Mouse (Mus musculus) CH12.LX (cell line): ENCODE data around the gene Snx19. TPM values are rescaled to one million over a fixed set of nuclear protein-coding genes. Genes with fewer than 3 reads are reported as not detected.

Experiments used
- DNase-seq: peaks from one replicate; pipeline ENCODE4 v3.0.0-alpha.2; 2013; ENCODE audit errors: extremely low read depth
- H3K27ac ChIP-seq: 2 replicates; pipeline ENCODE4 v1.5.1; 2012; ENCODE audit warnings: low read depth, mild to moderate bottlenecking, control low read depth, moderate library complexity; ENCODE audit not compliant: insufficient read depth
- H3K27me3 ChIP-seq: replicated peaks from 2 replicates; pipeline ENCODE3; 2012; ENCODE audit warnings: inconsistent platforms
- H3K36me3 ChIP-seq, 2 experiments: replicated peaks in 1 of 2; 2 replicates each; pipeline versions ENCODE3 to v1.6.1; 2012; ENCODE audit warnings: inconsistent platforms in 1 of 2, low read length in 1 of 2, mild to moderate bottlenecking in 1 of 2, mixed read lengths in 1 of 2, moderate library complexity in 1 of 2; ENCODE audit not compliant: control insufficient read depth in 1 of 2, insufficient read depth in 1 of 2
- H3K4me1 ChIP-seq, 2 experiments: 2 replicates each; pipeline ENCODE4 v1.6.1; 2012; ENCODE audit warnings: inconsistent platforms in 1 of 2, moderate library complexity in 1 of 2; ENCODE audit not compliant: insufficient read depth in 2 of 2, control insufficient read depth in 1 of 2
- H3K4me2 ChIP-seq: 2 replicates; pipeline ENCODE4 v1.6.1; 2012; ENCODE audit warnings: low read depth, mild to moderate bottlenecking, control low read depth; ENCODE audit not compliant: poor library complexity, insufficient read depth, severe bottlenecking
- H3K4me3 ChIP-seq, 3 experiments: fragments of 150-350 bp in 1 of 3; sonication (generic) in 1 of 3; replicated peaks in 1 of 3; 2 replicates each; pipeline versions ENCODE3 to v1.5.1; 2011 to 2012; ENCODE audit warnings: low read depth in 2 of 3, low read length in 2 of 3, mild to moderate bottlenecking in 2 of 3, moderate library complexity in 2 of 3, control low read depth in 1 of 3, improper control_type of control experiment in 1 of 3, inconsistent platforms in 1 of 3, mixed read lengths in 1 of 3; ENCODE audit not compliant: poor library complexity in 1 of 3
- H3K79me2 ChIP-seq: replicated peaks from 2 replicates; pipeline ENCODE4 v1.6.1; 2012; ENCODE audit warnings: mild to moderate bottlenecking, moderate library complexity; ENCODE audit not compliant: control insufficient read depth, poor library complexity, insufficient read depth, severe bottlenecking; ENCODE audit errors: extremely low read depth
- H3K9ac ChIP-seq: 2 replicates; pipeline ENCODE4 v1.6.1; 2012; ENCODE audit warnings: low read depth, mild to moderate bottlenecking, control low read depth, moderate library complexity; ENCODE audit not compliant: insufficient read depth
- H3K9me3 ChIP-seq: replicated peaks from 2 replicates; pipeline ENCODE3; 2012; ENCODE audit warnings: low read length, inconsistent platforms, mixed read lengths
- CHD1 ChIP-seq: IDR thresholded peaks from 2 replicates; pipeline ENCODE4 v1.6.1; 2012; ENCODE audit warnings: low read depth, low read length, improper control_type of control experiment, inconsistent platforms
- CHD2 ChIP-seq: IDR thresholded peaks from 2 replicates; pipeline ENCODE4 v1.6.1; 2011; ENCODE audit warnings: low read length, improper control_type of control experiment
- CTCF ChIP-seq, 2 experiments: IDR thresholded peaks in 1 of 2; conservative IDR thresholded peaks in 1 of 2; 2 replicates each; pipeline ENCODE4 v1.5.1; 2011 to 2012; ENCODE audit warnings: low read depth in 2 of 2, low read length in 2 of 2, improper control_type of control experiment in 1 of 2, inconsistent platforms in 1 of 2, mild to moderate bottlenecking in 1 of 2, moderate library complexity in 1 of 2
- EP300 ChIP-seq: IDR thresholded peaks from 2 replicates; pipeline ENCODE4 v1.6.1; 2011; ENCODE audit warnings: low read length, improper control_type of control experiment
- ETS1 ChIP-seq: conservative IDR thresholded peaks from 2 replicates; pipeline ENCODE4 v1.6.1; 2012; ENCODE audit warnings: low read depth, mild to moderate bottlenecking, inconsistent platforms, low read length, improper control_type of control experiment, moderate library complexity
- HCFC1 ChIP-seq: IDR thresholded peaks from 2 replicates; pipeline ENCODE4 v1.6.1; 2012; ENCODE audit warnings: low read depth, mild to moderate bottlenecking, inconsistent platforms, low read length, improper control_type of control experiment
- JUN ChIP-seq: IDR thresholded peaks from 2 replicates; pipeline ENCODE4 v1.6.1; 2011; ENCODE audit warnings: low read depth, mild to moderate bottlenecking, low read length, improper control_type of control experiment, moderate library complexity; ENCODE audit not compliant: insufficient read depth
- MAX ChIP-seq: IDR thresholded peaks from 2 replicates; pipeline ENCODE4 v1.6.1; 2011; ENCODE audit warnings: low read length, improper control_type of control experiment
- MEF2A ChIP-seq: IDR thresholded peaks from 2 replicates; pipeline ENCODE4 v1.6.1; 2014; ENCODE audit warnings: low read depth, mild to moderate bottlenecking, inconsistent platforms, low read length, improper control_type of control experiment, borderline replicate concordance
- NRF1 ChIP-seq: IDR thresholded peaks from 2 replicates; pipeline ENCODE4 v1.6.1; 2014; ENCODE audit warnings: low read depth, mild to moderate bottlenecking, inconsistent platforms, low read length, improper control_type of control experiment, moderate library complexity
- PAX5 ChIP-seq: IDR thresholded peaks from 2 replicates; pipeline ENCODE4 v1.6.1; 2012; ENCODE audit warnings: low read length, inconsistent platforms, mixed read lengths
- POLR2A ChIP-seq: IDR thresholded peaks from 2 replicates; pipeline ENCODE4 v1.6.1; 2011; ENCODE audit warnings: low read depth, mild to moderate bottlenecking, improper control_type of control experiment, low read length
- POLR2AphosphoS2 ChIP-seq: IDR thresholded peaks from 2 replicates; pipeline ENCODE4 v1.6.1; 2011; ENCODE audit warnings: low read depth, low read length, improper control_type of control experiment
- RAD21 ChIP-seq: IDR thresholded peaks from 2 replicates; pipeline ENCODE4 v1.6.1; 2011; ENCODE audit warnings: low read depth, mild to moderate bottlenecking, low read length, improper control_type of control experiment, moderate library complexity
- SMC3 ChIP-seq: IDR thresholded peaks from 2 replicates; pipeline ENCODE4 v1.6.1; 2011; ENCODE audit warnings: low read depth, low read length, improper control_type of control experiment
- TBP ChIP-seq: conservative IDR thresholded peaks from 2 replicates; pipeline ENCODE4 v1.6.1; 2011; ENCODE audit warnings: low read depth, low read length, improper control_type of control experiment
- TCF12 ChIP-seq: IDR thresholded peaks from 2 replicates; pipeline ENCODE4 v1.6.1; 2014; ENCODE audit warnings: low read depth, mild to moderate bottlenecking, inconsistent platforms, low read length, improper control_type of control experiment
- UBTF ChIP-seq: IDR thresholded peaks from 2 replicates; pipeline ENCODE4 v1.6.1; 2012; ENCODE audit warnings: low read depth, mild to moderate bottlenecking, inconsistent platforms, low read length, improper control_type of control experiment, moderate library complexity
- USF1 ChIP-seq: IDR thresholded peaks from 2 replicates; pipeline ENCODE4 v1.6.1; 2014; ENCODE audit warnings: low read depth, mild to moderate bottlenecking, inconsistent platforms, low read length, improper control_type of control experiment
- ZC3H11A ChIP-seq: IDR thresholded peaks from 2 replicates; pipeline ENCODE4 v1.6.1; 2012; ENCODE audit warnings: low read depth, mild to moderate bottlenecking, inconsistent platforms, low read length, improper control_type of control experiment
- ZKSCAN1 ChIP-seq: IDR thresholded peaks from 2 replicates; pipeline ENCODE4 v1.6.1; 2012; ENCODE audit warnings: low read depth, inconsistent platforms, low read length, improper control_type of control experiment, borderline replicate concordance
- ZMIZ1 ChIP-seq: IDR thresholded peaks from 2 replicates; pipeline ENCODE4 v1.6.1; 2012; ENCODE audit warnings: low read depth, mild to moderate bottlenecking, inconsistent platforms, low read length, improper control_type of control experiment
- dilution Hi-C: fragments of 300-500 bp; cut with MboI; formaldehyde crosslinking; loops from 2 replicates; pipeline ENCODE4 v1.14.3; 2020; ENCODE audit warnings: low sequenced_read_pairs; ENCODE audit not compliant: extremely low pct_unique_long_range_greater_than_20kb, extremely low pct_ligation_motif_present
- in situ Hi-C: fragments of 300-500 bp; cut with MboI; formaldehyde crosslinking; loops from 3 replicates; pipeline ENCODE4 v1.14.3; 2019; ENCODE audit warnings: low sequenced_read_pairs, low pct_ligation_motif_present, low pct_unique_long_range_greater_than_20kb, mixed read lengths
- polyA plus RNA-seq: library from polyadenylated mRNA; unstranded; fragments of >175 nt; gene quantifications from 2 replicates; pipeline ENCODE4 v1.2.1, GENCODE M21; 2012; ENCODE audit warnings: low read depth; ENCODE audit not compliant: insufficient read length
- total RNA-seq, 2 experiments: library from RNA; depleted of rRNA; stranded (reverse); fragments of 300-350 nt in 1 of 2; fragments of >200 nt in 1 of 2; gene quantifications; 2 replicates each; pipeline ENCODE4 v1.2.3; 2012 to 2014

The Snx19 gene
- total and polyA plus RNA-seq, 3 experiments: 9.5 to 19.3 (median 12.1) TPM

DNA sequence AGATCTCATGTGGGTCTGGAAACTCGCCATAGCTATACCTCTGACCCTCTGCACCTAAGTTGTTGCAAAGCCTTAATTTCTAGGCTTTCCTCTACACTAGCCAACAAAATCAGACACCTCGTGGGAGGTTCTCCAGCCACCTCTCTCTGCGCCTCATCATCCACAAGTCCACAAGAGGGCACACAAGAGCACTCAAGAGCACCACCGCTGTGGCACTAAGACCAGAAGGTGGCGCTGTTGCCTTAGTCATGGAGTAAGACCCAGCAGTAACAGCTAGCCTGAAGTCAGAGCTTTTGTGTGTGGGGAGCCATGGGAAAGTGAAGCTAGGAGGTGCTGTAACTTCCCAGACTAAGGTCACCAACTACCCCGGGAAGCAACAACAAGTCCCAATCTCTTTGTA is 53.6 kb downstream of the Snx19 start (continued):
- TF ChIP-seq SMC3: peak; percentile 100
- TF ChIP-seq PAX5: no peak
- no peak for TF ChIP-seq ZKSCAN1
- TF ChIP-seq NRF1: no peak
- peak; percentile 92 to 99 for TF ChIP-seq CTCF (conservative IDR thresholded peaks at IDR 0.05 in 1 of 2, IDR thresholded peaks at IDR 0.05 in 1 of 2; ENCODE audit: low read depth in 2 of 2, low read length in 2 of 2)
- no peak for TF ChIP-seq ETS1
- no peak for TF ChIP-seq TBP
- no peak for TF ChIP-seq POLR2A
- TF ChIP-seq MEF2A: no peak
- TF ChIP-seq CHD1: no peak
- TF ChIP-seq UBTF: no peak
- TF ChIP-seq ZC3H11A: peak; percentile 99
- no peak for TF ChIP-seq CHD2
- TF ChIP-seq RAD21: peak; percentile 99

DNA sequence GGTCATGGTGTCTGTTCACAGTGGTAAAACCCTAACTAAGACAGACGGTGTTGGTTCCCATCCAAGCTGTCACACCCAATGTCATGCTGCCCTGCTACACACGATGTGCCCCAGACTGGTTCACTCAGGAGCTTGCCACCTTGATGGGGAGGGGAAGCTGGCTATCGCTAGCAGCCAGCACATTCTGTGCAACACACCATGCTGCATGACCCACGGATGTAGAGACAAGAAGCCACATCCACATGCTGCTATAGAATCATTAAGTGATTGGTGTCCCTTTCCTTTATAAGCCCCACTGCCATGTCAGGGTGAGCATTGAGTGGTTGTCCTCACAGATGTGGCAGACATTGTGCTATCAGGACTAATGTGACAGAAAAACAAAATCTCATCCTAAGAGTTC is 55.2 kb downstream of the Snx19 start:
- TF ChIP-seq MEF2A (no peak), TCF12 (no peak), ZMIZ1 (no peak), USF1 (no peak), MAX (no peak), ZC3H11A (no peak), POLR2AphosphoS2 (no peak), TBP (no peak), HCFC1 (no peak), JUN (no peak), EP300 (no peak), CHD1 (no peak), RAD21 (no peak)
- H3K9ac ChIP-seq: no peak overlapping the region

More for the DNA sequence above, 55.2 kb downstream of the Snx19 start:
- DNase-seq: no peak
- no peaks in the 10 kb centered on the region for H3K79me2 ChIP-seq
- no peaks in the 10 kb centered on the region for H3K9me3 ChIP-seq
- no peaks in the 10 kb centered on the region for H3K27me3 ChIP-seq
- H3K4me1 ChIP-seq: peaks cover 6 to 9% of the 10 kb centered on the region in 2 experiments
- dilution Hi-C loops (no loop called here), in situ Hi-C loops (loop anchor here (5.0 to 10.0 kb wide), 2 partner anchors 433 to 605 kb away; no protein-coding TSS in a partner anchor)
- H3K4me3 ChIP-seq: no peak overlapping the region
- H3K27ac ChIP-seq: no peak overlapping the region
- H3K36me3 ChIP-seq: no peaks in the 10 kb centered on the region
- H3K4me2 ChIP-seq: no peak overlapping the region
